Mouse (Mus musculus) C2C12 (cell line): Measurements from ENCODE around the gene Lrpap1. TPM values are rescaled to one million over a fixed set of nuclear protein-coding genes. Genes with fewer than 3 reads are reported as not detected.

ENCODE experiments used
- H3K27me3 ChIP-seq: one replicate; pipeline ENCODE4 v1.6.1; 2011; ENCODE audit not compliant: control insufficient read depth, insufficient read depth, insufficient read length
- H3K36me3 ChIP-seq: one replicate; pipeline ENCODE4 v1.6.1; 2011; ENCODE audit not compliant: control insufficient read depth, insufficient read depth
- H3K4me3 ChIP-seq: one replicate; pipeline ENCODE4 v1.5.1; 2011; ENCODE audit warnings: mild to moderate bottlenecking, control low read depth; ENCODE audit not compliant: poor library complexity, insufficient read depth, severe bottlenecking
- H3K79me2 ChIP-seq: one replicate; pipeline ENCODE4 v1.6.1; 2011; ENCODE audit not compliant: control insufficient read depth, insufficient read depth
- H3K79me3 ChIP-seq: one replicate; pipeline ENCODE4 v1.6.1; 2011; ENCODE audit warnings: low read depth, control low read depth
- H3ac ChIP-seq: one replicate; pipeline ENCODE3; 2011; ENCODE audit warnings: low read depth; ENCODE audit not compliant: control insufficient read depth, insufficient read length
- CEBPB ChIP-seq: IDR thresholded peaks from one replicate; pipeline ENCODE4 v1.6.1; 2011; ENCODE audit warnings: low read depth, mild to moderate bottlenecking, control low read depth, moderate library complexity
- CTCF ChIP-seq: IDR thresholded peaks from one replicate; pipeline ENCODE4 v1.5.1; 2011; ENCODE audit not compliant: control insufficient read depth, insufficient read depth, insufficient read length
- FOSL1 ChIP-seq: IDR thresholded peaks from one replicate; pipeline ENCODE4 v1.8.0; 2011; ENCODE audit warnings: mild to moderate bottlenecking, low read length; ENCODE audit not compliant: poor library complexity, insufficient read depth, severe bottlenecking
- MAX ChIP-seq: IDR thresholded peaks from one replicate; pipeline ENCODE4 v1.6.1; 2011; ENCODE audit warnings: mild to moderate bottlenecking, control low read depth
- MYOD1 ChIP-seq: IDR thresholded peaks from one replicate; pipeline ENCODE4 v1.6.1; 2011; ENCODE audit warnings: low read depth; ENCODE audit not compliant: control insufficient read depth, insufficient read length
- MYOG ChIP-seq: IDR thresholded peaks from one replicate; pipeline ENCODE4 v1.6.1; 2011; ENCODE audit not compliant: control insufficient read depth, insufficient read length; ENCODE audit errors: extremely low read depth
- USF1 ChIP-seq: IDR thresholded peaks from one replicate; pipeline ENCODE4 v1.6.1; 2011; ENCODE audit warnings: low read depth, mild to moderate bottlenecking, control low read depth, moderate library complexity
- polyA plus RNA-seq: library from polyadenylated mRNA; unstranded; fragments of >200 nt; fragmentation: generic; extraction: Trizol; gene quantifications from one replicate; pipeline ENCODE4 v1.2.1, GENCODE M21; 2012; ENCODE audit warnings: missing spikeins

Lrpap1 gene
- polyA plus RNA-seq, 1 experiment: 26.5 TPM

GRCm38 (mm10) chr5:35103086-35103485, 2.5 kb downstream of the Lrpap1 start:
- Histone ChIP-seq H3K36me3 (no peaks in the 10 kb centered on the region), H3K27me3 (no peaks in the 10 kb centered on the region), H3K79me3 (no peaks in the 10 kb centered on the region), H3K79me2 (no peaks in the 10 kb centered on the region), H3K4me3 (no peak overlapping the region), H3ac (no peak overlapping the region)
- TF ChIP-seq USF1 (no peak), CEBPB (no peak), FOSL1 (no peak), MYOG (no peak), MAX (no peak)

GRCm38 (mm10) chr5:35091636-35092035, 13.9 kb downstream of the Lrpap1 start:
- H3ac ChIP-seq: no peak overlapping the region
- TF ChIP-seq USF1: no peak
- TF ChIP-seq MYOD1: no peak
- no peak for TF ChIP-seq FOSL1
- TF ChIP-seq MAX: no peak
- no peak for TF ChIP-seq CTCF
- no peak for TF ChIP-seq MYOG
- TF ChIP-seq CEBPB: no peak
- H3K36me3 ChIP-seq: peaks cover 4% of the 10 kb centered on the region
- H3K79me2 ChIP-seq: no peaks in the 10 kb centered on the region
- H3K27me3 ChIP-seq: no peaks in the 10 kb centered on the region
- H3K79me3 ChIP-seq: no peaks in the 10 kb centered on the region
- H3K4me3 ChIP-seq: no peak overlapping the region

- Histone ChIP-seq H3K79me2 (no peaks in the 10 kb centered on the region), H3ac (no peak overlapping the region), H3K4me3 (no peak overlapping the region), H3K36me3 (peaks cover 4% of the 10 kb centered on the region), H3K27me3 (no peaks in the 10 kb centered on the region), H3K79me3 (no peaks in the 10 kb centered on the region)
- TF ChIP-seq MYOG (no peak), MYOD1 (no peak), FOSL1 (no peak), USF1 (peak; percentile 62)
Measured at GRCm38 (mm10) chr5:35089614-35089963, 16.0 kb downstream of the Lrpap1 start.

- Histone ChIP-seq H3K27me3 (no peaks in the 10 kb centered on the region), H3K79me3 (no peaks in the 10 kb centered on the region), H3K4me3 (no peak overlapping the region), H3ac (no peak overlapping the region), H3K79me2 (no peaks in the 10 kb centered on the region), H3K36me3 (peaks cover 4% of the 10 kb centered on the region)
- TF ChIP-seq MYOD1 (no peak), CTCF (peak; percentile 77), FOSL1 (no peak), MAX (peak; percentile 37), CEBPB (no peak)
Measured at GRCm38 (mm10) chr5:35088785-35089613, 16.6 kb downstream of the Lrpap1 start.

- Histone ChIP-seq H3ac (no peak overlapping the region), H3K79me2 (no peaks in the 10 kb centered on the region), H3K4me3 (no peak overlapping the region), H3K36me3 (no peaks in the 10 kb centered on the region), H3K27me3 (no peaks in the 10 kb centered on the region), H3K79me3 (no peaks in the 10 kb centered on the region)
- no peak for TF ChIP-seq MYOG
- TF ChIP-seq CEBPB: no peak
- no peak for TF ChIP-seq MYOD1
- TF ChIP-seq MAX: no peak
- no peak for TF ChIP-seq CTCF
- TF ChIP-seq FOSL1: no peak
- TF ChIP-seq USF1: no peak
Measured at GRCm38 (mm10) chr5:35084913-35085312, 20.7 kb downstream of the Lrpap1 start.

- no peaks in the 10 kb centered on the region for H3K79me3 ChIP-seq
- H3K79me2 ChIP-seq: no peaks in the 10 kb centered on the region
- no peaks in the 10 kb centered on the region for H3K36me3 ChIP-seq
- no peak overlapping the region for H3ac ChIP-seq
- H3K4me3 ChIP-seq: no peak overlapping the region
- H3K27me3 ChIP-seq: no peaks in the 10 kb centered on the region
- TF ChIP-seq MYOG (no peak), CTCF (no peak), MAX (no peak), MYOD1 (no peak), USF1 (no peak), CEBPB (no peak), FOSL1 (no peak)
Measured at GRCm38 (mm10) chr5:35079101-35079500, 26.5 kb downstream of the Lrpap1 start.
